Mouse (Mus musculus) liver, embryonic 14.5 days (tissue): ENCODE measurements around the gene Sema3d.

Source experiments
- CTCF ChIP-seq: IDR thresholded peaks from 2 replicates; pipeline ENCODE4 v1.5.1; 2016; ENCODE audit warnings: antibody characterized with exemption, low read depth, control low read depth
- EP300 ChIP-seq: IDR thresholded peaks from 2 replicates; pipeline ENCODE4 v1.6.1; 2016; ENCODE audit warnings: antibody characterized with exemption, low read depth

DNA sequence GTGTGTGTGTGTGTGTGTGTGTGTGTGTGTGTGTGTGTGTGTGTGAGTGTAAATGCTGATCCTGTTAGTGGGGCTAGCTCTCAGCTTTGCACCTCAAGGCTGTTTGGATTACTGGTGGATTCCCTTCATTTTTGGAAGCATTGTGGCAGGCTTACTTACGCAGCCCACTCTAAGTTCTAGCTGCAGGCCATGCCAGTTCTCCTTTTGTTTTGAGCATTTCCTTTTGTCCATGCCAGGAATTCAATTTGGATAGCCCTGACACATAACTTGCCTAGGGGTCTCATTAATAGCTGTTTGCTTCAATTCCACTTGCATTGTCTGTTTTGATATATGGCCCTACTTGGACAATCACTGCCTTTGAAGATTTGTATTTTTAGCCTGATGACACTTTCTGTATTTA, 146.6 kb downstream of the Sema3d start:
- TF ChIP-seq EP300, result no peak
- TF ChIP-seq CTCF, result no peak
